Mouse (Mus musculus): Measurements from ENCODE around the gene Napsa.

GRCm38 (mm10) chr7:44602443-44602842 is 30.3 kb downstream of the Napsa start:
- no peak for TF ChIP-seq CTCF (IDR thresholded peaks at IDR 0.05; ENCODE audit: control insufficient read depth, insufficient read depth, insufficient read length)
- no peak for TF ChIP-seq USF1 (IDR thresholded peaks at IDR 0.05; ENCODE audit: low read depth)
- TF ChIP-seq MYOD1 (IDR thresholded peaks at IDR 0.05; ENCODE audit: control insufficient read depth, insufficient read length, low read depth), result no peak
- TF ChIP-seq MYOG (IDR thresholded peaks at IDR 0.05; ENCODE audit: control insufficient read depth, extremely low read depth, insufficient read length), result no peak
